Mouse (Mus musculus) cerebellum, adult 11 months (tissue): ENCODE measurements around the gene Gpatch4.

Source experiments
- DNase-seq: peaks from one replicate; pipeline ENCODE4 v3.0.0; 2022

The Gpatch4 gene

DNA sequence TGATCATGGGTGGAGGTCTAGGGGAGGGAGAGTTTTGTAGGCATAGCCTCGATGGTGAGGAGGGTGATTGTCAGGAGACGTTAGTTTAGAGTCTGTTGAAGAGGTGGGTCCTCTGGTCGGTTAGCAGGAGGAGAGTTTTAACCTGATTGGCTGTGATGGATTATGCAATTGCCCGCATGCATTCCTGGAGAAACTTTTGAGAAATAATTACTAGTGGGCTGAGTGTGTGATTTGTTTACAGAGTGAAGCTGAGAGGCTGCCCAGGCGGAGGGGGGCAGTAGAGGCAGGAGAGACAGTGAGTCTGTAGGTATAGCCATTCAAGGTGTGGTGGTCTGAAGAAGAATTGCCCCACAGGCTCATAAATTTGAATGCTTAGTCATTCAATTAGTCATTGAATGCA, 9.4 kb upstream of the Gpatch4 start:
- DNase-seq: no peak

- DNase-seq: no peak
Measured at GRCm38 (mm10) chr3:88035561-88036293, 7.2 kb upstream of the Gpatch4 start.

- DNase-seq: no peak
Measured at GRCm38 (mm10) chr3:88049532-88049931, 6.6 kb downstream of the Gpatch4 start.

GRCm38 (mm10) chr3:88057030-88057429, 14.1 kb downstream of the Gpatch4 start:
- no peak for DNase-seq

DNA sequence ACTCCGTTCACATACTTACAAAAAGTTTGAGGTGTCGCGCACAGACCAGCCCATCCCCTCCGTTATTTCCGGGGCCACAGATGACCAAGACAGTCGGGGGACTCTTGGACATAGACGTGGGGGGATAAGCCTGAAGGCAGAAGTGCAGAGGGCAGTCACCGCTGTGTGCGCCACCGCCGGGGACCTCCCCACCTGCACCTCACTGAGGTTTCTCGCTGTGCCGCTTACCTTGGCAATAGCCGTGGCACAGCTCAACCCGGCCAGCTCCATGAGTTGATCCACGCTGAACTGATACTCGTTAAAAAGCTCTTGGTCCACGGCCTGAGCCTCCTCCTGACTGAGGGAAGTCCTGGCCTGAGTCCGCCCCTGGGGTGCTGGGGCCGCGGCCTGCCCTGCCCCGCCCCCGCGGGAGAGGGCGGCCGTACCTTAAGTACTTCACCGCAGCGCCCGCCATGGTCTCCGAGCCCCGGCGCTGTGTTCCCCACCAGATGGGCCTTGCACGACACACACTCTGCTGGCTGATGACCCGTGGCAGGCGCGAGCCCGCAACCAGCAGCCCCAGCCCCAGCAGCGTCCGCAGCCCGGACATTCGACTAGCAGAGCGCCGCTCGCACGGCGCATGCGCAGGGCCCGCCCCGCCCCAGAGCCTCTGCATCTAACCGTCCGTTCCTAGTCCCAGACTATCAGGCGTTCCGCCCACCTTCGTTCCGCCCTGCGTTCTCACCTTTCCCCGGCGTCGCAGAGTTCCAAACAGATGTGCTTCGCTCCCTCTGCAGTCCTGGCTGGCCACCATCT, 15.2 kb downstream of the Gpatch4 start, which contains the start of gene Naxe:
TSS of gene Naxe (minus strand) at position 594 of the 795 bp plus-strand sequence.
- DNase-seq: peak; percentile 82

GRCm38 (mm10) chr3:88068386-88068785, 25.5 kb downstream of the Gpatch4 start:
- DNase-seq: no peak

DNA sequence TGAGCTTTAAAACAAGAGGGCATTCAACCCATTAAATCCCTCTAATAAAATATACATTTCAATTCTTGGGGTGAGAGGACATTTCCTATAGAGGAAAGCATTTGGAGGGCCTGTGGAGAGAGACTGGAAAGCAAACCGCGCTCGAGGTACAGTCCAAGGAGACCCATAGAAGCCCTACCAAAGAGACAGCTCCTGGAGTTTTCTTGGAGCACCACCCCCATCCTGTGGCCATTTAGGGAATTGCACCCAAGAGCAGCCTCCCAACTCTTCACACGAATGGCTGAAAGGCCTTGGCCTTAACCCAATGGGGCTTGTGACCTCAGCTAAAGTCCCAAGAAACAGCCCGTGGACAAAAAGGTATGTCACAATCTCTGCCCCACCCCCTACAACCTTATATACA, 28.9 kb downstream of the Gpatch4 start:
- DNase-seq: peak; percentile 81

DNA sequence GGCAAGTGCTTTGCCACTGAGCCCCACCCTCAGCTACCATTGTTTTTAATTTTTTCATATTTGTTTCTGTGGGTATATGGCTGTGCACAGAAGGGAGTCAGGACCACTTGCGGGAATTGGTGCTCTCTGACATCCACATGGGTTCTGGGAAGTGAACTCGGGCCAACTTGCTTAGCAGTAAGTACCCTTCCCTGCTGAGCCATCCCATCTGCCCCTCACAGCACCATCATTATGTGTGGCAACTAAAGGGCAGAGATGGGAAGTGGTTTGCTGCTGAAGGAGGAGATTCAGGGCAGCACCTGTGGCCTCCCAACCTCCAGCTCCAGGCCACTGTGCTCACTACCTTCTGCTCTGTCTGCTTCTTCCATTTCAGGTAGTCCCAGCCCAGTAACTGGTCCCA, 30.7 kb downstream of the Gpatch4 start:
- no peak for DNase-seq

GRCm38 (mm10) chr3:88074351-88074750, 31.4 kb downstream of the Gpatch4 start:
- no peak for DNase-seq

- no peak for DNase-seq
Measured at GRCm38 (mm10) chr3:88074766-88075165, 31.9 kb downstream of the Gpatch4 start.

- no peak for DNase-seq
Measured at GRCm38 (mm10) chr3:88077441-88077840, 34.5 kb downstream of the Gpatch4 start.

DNA sequence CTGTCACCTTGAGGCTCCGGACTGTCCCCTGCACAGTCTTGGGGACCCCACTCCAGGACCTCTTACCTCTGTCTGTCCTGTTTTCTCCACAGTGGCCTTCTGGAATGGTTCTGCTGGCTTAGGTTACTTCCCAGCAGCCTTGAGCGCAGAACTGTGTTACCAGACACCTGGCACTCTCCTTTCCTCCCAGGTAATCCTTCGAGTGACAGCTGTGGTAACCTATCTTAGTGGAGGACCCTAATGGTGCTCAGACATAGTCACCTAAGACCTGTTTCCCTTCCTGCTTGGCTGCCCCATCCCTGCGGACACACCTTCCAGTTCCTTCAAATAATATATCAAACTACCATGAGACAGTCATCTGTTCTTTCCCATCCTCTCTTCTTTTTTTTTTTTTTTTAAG, 35.3 kb downstream of the Gpatch4 start, which contains the start of gene Ttc24:
TSS of gene Ttc24 (minus strand) at position 101 of the 400 bp plus-strand sequence.
- DNase-seq: no peak

GRCm38 (mm10) chr3:88081345-88082223, 38.7 kb downstream of the Gpatch4 start, which contains the start of gene Iqgap3:
Gene Iqgap3, plus strand, starts transcription at chr3:88081971.
- DNase-seq: peak; percentile 81

GRCm38 (mm10) chr3:88082224-88082618, 39.3 kb downstream of the Gpatch4 start:
- DNase-seq: no peak

- no peak for DNase-seq
Measured at GRCm38 (mm10) chr3:88082663-88083062, 39.8 kb downstream of the Gpatch4 start.

DNA sequence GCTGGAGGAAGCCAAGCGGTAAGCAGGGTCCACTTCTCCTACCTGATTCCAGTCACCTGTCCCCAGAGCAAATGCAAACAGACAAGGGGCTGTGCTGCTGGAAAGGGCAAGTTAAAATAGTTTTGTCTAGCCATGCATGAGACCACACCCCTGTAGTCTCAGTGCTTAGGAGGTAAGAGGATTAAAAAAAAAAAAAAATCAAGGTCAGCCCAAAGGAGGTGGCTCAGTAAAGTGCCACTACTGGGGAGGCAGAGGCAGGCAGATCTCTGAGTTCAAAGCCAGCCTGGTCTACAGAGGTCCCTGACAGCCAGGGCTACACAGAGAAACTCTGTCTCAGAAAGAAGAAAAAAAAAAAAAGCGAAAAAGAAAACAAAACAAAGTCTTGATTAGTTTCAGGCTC, 41.1 kb downstream of the Gpatch4 start:
- no peak for DNase-seq

DNA sequence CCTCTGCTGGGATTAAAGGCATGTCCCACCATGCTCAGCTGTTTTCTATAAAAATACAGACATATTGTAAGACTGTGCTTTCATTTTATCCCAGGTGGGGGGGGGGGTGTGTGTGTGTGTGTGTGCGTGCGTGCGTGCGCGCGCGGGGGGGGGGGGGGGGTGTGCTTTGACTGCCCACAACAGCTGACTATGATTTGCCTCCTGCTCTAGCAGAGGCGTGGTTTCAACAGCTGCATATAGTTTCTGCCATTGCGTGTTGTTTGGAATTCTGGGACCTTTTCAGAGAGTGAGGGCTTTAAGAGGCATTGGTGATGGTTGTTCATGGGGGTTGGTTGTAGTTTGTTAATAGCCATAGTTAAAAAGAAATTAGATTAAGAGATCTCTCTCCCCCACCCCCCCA, 42.6 kb downstream of the Gpatch4 start:
- DNase-seq: no peak

DNA sequence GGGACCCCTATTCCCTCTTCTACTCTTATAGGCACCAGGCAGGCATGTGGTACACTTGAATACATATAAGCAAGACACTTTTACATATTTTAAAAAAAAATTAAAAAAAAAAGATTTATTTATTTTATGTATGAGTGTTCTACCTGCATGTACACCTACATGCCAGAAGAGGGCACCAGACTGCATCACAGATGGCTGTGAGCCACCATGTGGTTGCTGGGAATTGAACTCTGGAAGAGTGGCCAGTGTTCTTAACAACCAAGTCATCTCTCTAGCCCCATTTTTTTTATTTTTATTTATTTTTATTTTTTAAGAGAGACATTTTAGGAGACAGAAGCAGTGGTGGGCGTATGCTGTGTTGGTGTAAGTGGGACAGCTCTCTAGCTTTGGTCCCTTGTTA, 44.8 kb downstream of the Gpatch4 start:
- DNase-seq: peak; percentile 28

GRCm38 (mm10) chr3:88090106-88090505, 47.2 kb downstream of the Gpatch4 start:
- DNase-seq: no peak

DNA sequence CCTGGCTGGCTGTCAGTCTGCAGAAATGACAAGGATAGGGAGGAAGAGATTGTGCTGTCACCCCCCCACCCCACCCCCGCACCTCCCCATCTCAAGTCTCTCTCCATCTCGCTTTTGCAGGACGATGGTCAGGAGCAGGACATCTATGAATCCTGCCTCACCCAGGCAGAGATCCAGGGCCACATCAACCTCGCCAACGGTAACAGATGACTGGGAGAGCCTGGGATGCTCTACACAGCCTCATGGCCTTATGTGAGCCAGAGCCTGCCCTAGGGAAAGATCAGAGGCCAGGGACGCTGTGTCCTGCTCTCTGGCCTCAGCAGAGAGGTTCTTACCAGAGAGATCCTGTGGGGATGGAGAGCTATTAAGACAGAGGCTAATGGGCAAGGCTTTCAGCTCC, 47.7 kb downstream of the Gpatch4 start:
- DNase-seq: no peak

- no peak for DNase-seq
Measured at GRCm38 (mm10) chr3:88094126-88094525, 51.2 kb downstream of the Gpatch4 start.

DNA sequence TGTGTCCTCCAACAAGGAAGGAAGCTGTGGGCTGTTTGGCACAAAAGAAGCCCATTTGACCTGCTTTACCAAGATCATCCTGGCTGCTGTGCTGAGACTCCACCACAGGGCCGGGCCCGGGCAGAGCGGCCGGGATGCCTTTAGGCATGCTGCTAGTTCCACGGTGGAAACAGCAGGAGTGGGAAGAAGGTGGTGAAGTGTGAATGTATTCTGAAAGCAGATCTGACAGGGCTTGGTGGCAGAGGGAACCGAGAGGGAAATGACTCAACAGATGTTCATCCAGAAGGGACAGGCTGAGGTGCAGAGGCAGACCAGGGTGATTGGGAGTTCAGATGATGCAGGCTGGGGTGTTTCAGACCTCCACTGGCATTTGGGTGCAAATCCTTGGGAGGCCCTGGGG, 54.8 kb downstream of the Gpatch4 start:
- DNase-seq: no peak

GRCm38 (mm10) chr3:88100251-88100650, 57.3 kb downstream of the Gpatch4 start:
- no peak for DNase-seq
